In genomic region chr2:170508821-170509220, GRCm38 (mm10) we compare ENCODE assay signal across 8 mouse cellular contexts. TPM values are rescaled to one million over a fixed set of nuclear protein-coding genes. Genes with fewer than 3 reads are reported as not detected.
DNase-seq lines count a peak whose midpoint lies in the region; ATAC-seq lines count a peak whose summit lies in the region.

No protein-coding gene starts in this region.

- H3K27me3 ChIP-seq in forebrain, embryonic 11.5 days (ENCODE audit: control insufficient read depth, insufficient read depth, low read length), result no peaks in the 10 kb centered on the region
- peaks cover 28% of the 10 kb centered on the region for H3K27me3 ChIP-seq in heart, embryonic 16.5 days (ENCODE audit: control insufficient read depth, insufficient read depth, low read length)
- 0 out of 2 replicates have a peak, but pooled peaks cover 5% of the 10 kb centered on the region for H3K27me3 ChIP-seq in liver, embryonic 13.5 days
- H3K27me3 ChIP-seq in stomach, embryonic 14.5 days (ENCODE audit: control insufficient read depth, insufficient read depth, low read length), result no peaks in the 10 kb centered on the region

- H3K9ac ChIP-seq in forebrain, embryonic 11.5 days (ENCODE audit: low read length), result 0 out of 2 replicates have a peak overlapping the region, but pooled peaks have one; percentile 18
- peak overlapping the region; percentile 45; the same call in 1 of the 2 replicates for H3K9ac ChIP-seq in heart, embryonic 16.5 days (ENCODE audit: low read length)
- peak overlapping the region; percentile 39; the same call in 1 of the 2 replicates for H3K9ac ChIP-seq in liver, embryonic 13.5 days
- H3K9ac ChIP-seq in stomach, embryonic 14.5 days (replicated peaks; ENCODE audit: low read depth, low read length), result no peak overlapping the region

- H3K9me3 ChIP-seq in forebrain, embryonic 11.5 days (ENCODE audit: control insufficient read depth, low read length), result no peaks in the 10 kb centered on the region
- no peaks in the 10 kb centered on the region for H3K9me3 ChIP-seq in heart, embryonic 16.5 days (replicated peaks; ENCODE audit: control insufficient read depth, low read length)
- H3K9me3 ChIP-seq in liver, embryonic 13.5 days (replicated peaks), result no peaks in the 10 kb centered on the region
- H3K9me3 ChIP-seq in stomach, embryonic 14.5 days (ENCODE audit: control insufficient read depth, low read depth, low read length), result no peaks in the 10 kb centered on the region

- WGBS in forebrain, embryonic 11.5 days, result 4% methylated on average over 12 of the region's 12 CpGs
- 3% methylated on average over 12 of the region's 12 CpGs for WGBS in heart, embryonic 16.5 days
- WGBS in liver, embryonic 13.5 days (ENCODE audit: insufficient replicate concordance), result 3% methylated on average over 12 of the region's 12 CpGs
- WGBS in stomach, embryonic 14.5 days, result 2% methylated on average over 12 of the region's 12 CpGs

- H3K36me3 ChIP-seq in forebrain, embryonic 11.5 days (ENCODE audit: control insufficient read depth, insufficient read depth, low read length), result no peaks in the 10 kb centered on the region
- H3K36me3 ChIP-seq in heart, embryonic 16.5 days (ENCODE audit: control insufficient read depth, insufficient read depth), result no peaks in the 10 kb centered on the region
- no peaks in the 10 kb centered on the region for H3K36me3 ChIP-seq in liver, embryonic 13.5 days
- no peaks in the 10 kb centered on the region for H3K36me3 ChIP-seq in stomach, embryonic 14.5 days (ENCODE audit: control insufficient read depth, insufficient read depth, low read length)

- H3K27ac ChIP-seq in forebrain, embryonic 11.5 days (ENCODE audit: low read depth, low read length), result no peak overlapping the region
- no peak overlapping the region for H3K27ac ChIP-seq in heart, embryonic 16.5 days (ENCODE audit: low read length)
- H3K27ac ChIP-seq in liver, embryonic 13.5 days, result no peak overlapping the region
- no peak overlapping the region for H3K27ac ChIP-seq in stomach, embryonic 14.5 days (ENCODE audit: low read length)

- ATAC-seq in CD4-positive, CD25-positive, alpha-beta regulatory T cell, adult 4 months, result peak; percentile 42
- ATAC-seq in forebrain, embryonic 11.5 days (replicated peaks; ENCODE audit: low FRiP score), result peak; percentile 25; the same call in 1 of the 2 replicates
- ATAC-seq in heart, embryonic 16.5 days (replicated peaks; ENCODE audit: extremely low read depth, insufficient read depth, low FRiP score), result no peak
- ATAC-seq in liver, embryonic 13.5 days (ENCODE audit: low read depth), result no peak
- ATAC-seq in stomach, embryonic 14.5 days (ENCODE audit: insufficient number of reproducible peaks, insufficient read depth, low FRiP score, low read depth), result no peak

- H3K4me1 ChIP-seq in forebrain, embryonic 11.5 days (replicated peaks; ENCODE audit: control insufficient read depth, insufficient read depth, low read length), result peaks cover 3% of the 10 kb centered on the region; the same call in 1 of the 2 replicates
- H3K4me1 ChIP-seq in heart, embryonic 16.5 days (ENCODE audit: control insufficient read depth, insufficient read depth, low read length), result peaks cover 22% of the 10 kb centered on the region
- peaks cover 38% of the 10 kb centered on the region for H3K4me1 ChIP-seq in liver, embryonic 13.5 days (replicated peaks)
- peaks cover 11% of the 10 kb centered on the region; the same call in 1 of the 2 replicates for H3K4me1 ChIP-seq in stomach, embryonic 14.5 days (ENCODE audit: control insufficient read depth, insufficient read depth, low read length)

- H3K4me3 ChIP-seq in forebrain, embryonic 11.5 days (ENCODE audit: low read depth, low read length), result peak overlapping the region; percentile 15; the same call in 1 of the 2 replicates
- peak overlapping the region; percentile 49 for H3K4me3 ChIP-seq in heart, embryonic 16.5 days (ENCODE audit: low read length)
- peak overlapping the region; percentile 41 for H3K4me3 ChIP-seq in liver, embryonic 13.5 days (replicated peaks)
- 0 out of 2 replicates have a peak overlapping the region, but pooled peaks have one; percentile 9 for H3K4me3 ChIP-seq in stomach, embryonic 14.5 days (ENCODE audit: low read depth, low read length)

- DNase-seq in c-Kit-positive CD71-negative TER-119-negative erythroid progenitor cells, embryonic 14.5 days (ENCODE audit: low read depth), result peak; percentile 79
- DNase-seq in forebrain, embryonic 11.5 days (ENCODE audit: low spot score), result peak; percentile 94
- peak; percentile 91 to 98 for DNase-seq in kidney, postnatal 25 days
- DNase-seq in liver, embryonic 13.5 days, result peak; percentile 70
- peak; percentile 60 to 72 for DNase-seq in natural killer cell, adult 2 months (ENCODE audit: low spot score in 2 of 2)

- H3K4me2 ChIP-seq in forebrain, embryonic 11.5 days (ENCODE audit: low read depth, low read length, severe bottlenecking), result peak overlapping the region; percentile 46
- H3K4me2 ChIP-seq in heart, embryonic 16.5 days (ENCODE audit: low read depth, low read length), result peak overlapping the region; percentile 69
- peak overlapping the region; percentile 59 for H3K4me2 ChIP-seq in liver, embryonic 13.5 days
- H3K4me2 ChIP-seq in stomach, embryonic 14.5 days (replicated peaks; ENCODE audit: low read depth, low read length), result peak overlapping the region; percentile 49

RNA-seq across cellular contexts. Expression of gene Cyp24a1, which starts 11.9 kb away (rescaled TPM):
- not detected for polyA plus RNA-seq in CD4-positive, CD25-positive, alpha-beta regulatory T cell, adult 4 months (2017; shearing (Covaris generic))
- polyA plus RNA-seq in forebrain, embryonic 11.5 days (2014; fragmentation: Nextera tagmentation; extraction: Ambion mirVana), result 0.07 TPM in 1 of 2 replicates, not detected in the other
- polyA plus RNA-seq in heart, embryonic 16.5 days (2015; fragmentation: Nextera tagmentation; extraction: Ambion mirVana), result 0.04 TPM in 1 of 2 replicates, not detected in the other
- polyA plus RNA-seq in liver, embryonic 13.5 days (2015; fragmentation: Nextera tagmentation; extraction: Ambion mirVana), result 0.02 TPM in 1 of 2 replicates, not detected in the other
- polyA plus RNA-seq in stomach, embryonic 14.5 days (2014; fragmentation: Nextera tagmentation; extraction: Ambion mirVana), result not detected in 2 replicates

RNA-seq across cellular contexts. Expression of gene Pfdn4, which starts 12.6 kb away (rescaled TPM):
- polyA plus RNA-seq in CD4-positive, CD25-positive, alpha-beta regulatory T cell, adult 4 months (2017; shearing (Covaris generic)), result 10 to 100 TPM; 40.0 to 52.4 TPM
- 105 and 130 TPM in 2 replicates for polyA plus RNA-seq in forebrain, embryonic 11.5 days (2014; fragmentation: Nextera tagmentation; extraction: Ambion mirVana)
- 31.3 and 43.5 TPM in 2 replicates for polyA plus RNA-seq in heart, embryonic 16.5 days (2015; fragmentation: Nextera tagmentation; extraction: Ambion mirVana)
- 50.0 and 61.9 TPM in 2 replicates for polyA plus RNA-seq in liver, embryonic 13.5 days (2015; fragmentation: Nextera tagmentation; extraction: Ambion mirVana)
- polyA plus RNA-seq in stomach, embryonic 14.5 days (2014; fragmentation: Nextera tagmentation; extraction: Ambion mirVana), result 83.4 and 86.2 TPM in 2 replicates

Comparison
In these comparisons a context has a peak if more than half of its experiments do, and no peak if none do; other contexts are left out.
1. ATAC-seq: peak in CD4-positive, CD25-positive, alpha-beta regulatory T cell, adult 4 months (single experiment) and forebrain, embryonic 11.5 days (single experiment); none in heart, embryonic 16.5 days (single experiment), liver, embryonic 13.5 days (single experiment) and stomach, embryonic 14.5 days (single experiment).
2. Peak in every context shown above with its lines, with median percentiles within 50 percentile points of each other: DNase-seq, H3K4me2 ChIP-seq and H3K4me3 ChIP-seq.